Mouse (Mus musculus) adrenal gland, adult 18-20 months (tissue): Measurements from ENCODE around the gene Adcy4. TPM values are rescaled to one million over a fixed set of nuclear protein-coding genes. Genes with fewer than 3 reads are reported as not detected.

Experiments
- DNase-seq, 2 experiments: peaks; one replicate each; pipeline ENCODE4 v3.0.0; 2021 to 2022; ENCODE audit warnings: low spot score in 2 of 2
- long read RNA-seq, 2 experiments: library from polyadenylated mRNA; stranded (forward); transcript quantifications; one replicate each; pipeline ENCODE4 v2.0.0; 2021
- total RNA-seq, 2 experiments: library from RNA; stranded (reverse); gene quantifications; 1 replicate in 1 of 2; 2 replicates in 1 of 2; pipeline ENCODE4 v1.2.3; 2021

The Adcy4 gene
- 10 to 100 TPM in 1 of 2 experiments, 1 to 10 TPM in 1; 8.3 to 17.1 TPM for total RNA-seq
- long read RNA-seq, experiment 1, partial matches to known transcripts: 2 of 17 reads
- long read RNA-seq, experiment 1, other reads (novel, unspliced or antisense): 11 of 17 reads
- long read RNA-seq, experiment 2, partial matches to known transcripts: 3 of 8 reads
- long read RNA-seq, experiment 2, other reads (novel, unspliced or antisense): 4 of 8 reads

- peak; percentile 5 to 23 for DNase-seq
These were observed at the start of gene Adcy4 for GRCm38 (mm10) chr14:55783958-55784235. Gene Adcy4 (minus strand): TSS chr14:55784095.

GRCm38 (mm10) chr14:55833126-55833525, 49.2 kb upstream of the Adcy4 start:
- no peak for DNase-seq

DNA sequence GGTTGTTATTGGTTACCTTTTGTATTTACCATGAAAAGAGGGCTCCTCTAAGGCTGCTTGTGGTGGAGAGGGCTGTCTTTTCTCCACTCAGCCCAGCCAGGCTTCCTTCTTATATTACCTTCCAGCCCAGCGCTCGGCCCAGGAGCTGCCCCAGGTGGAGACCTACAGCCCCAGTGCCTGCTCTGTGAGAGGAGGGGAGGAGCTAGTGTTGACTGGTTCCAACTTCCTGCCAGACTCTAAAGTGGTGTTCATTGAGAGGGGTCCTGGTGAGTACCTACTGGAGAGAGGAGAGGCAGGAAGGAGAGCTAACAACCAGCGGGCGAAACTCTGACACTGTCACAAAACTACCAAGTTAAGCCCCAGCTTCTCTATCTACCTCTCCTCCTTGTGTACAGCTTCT, 46.4 kb upstream of the Adcy4 start:
- peak in 1 of 2 experiments; percentile 11 for DNase-seq

DNA sequence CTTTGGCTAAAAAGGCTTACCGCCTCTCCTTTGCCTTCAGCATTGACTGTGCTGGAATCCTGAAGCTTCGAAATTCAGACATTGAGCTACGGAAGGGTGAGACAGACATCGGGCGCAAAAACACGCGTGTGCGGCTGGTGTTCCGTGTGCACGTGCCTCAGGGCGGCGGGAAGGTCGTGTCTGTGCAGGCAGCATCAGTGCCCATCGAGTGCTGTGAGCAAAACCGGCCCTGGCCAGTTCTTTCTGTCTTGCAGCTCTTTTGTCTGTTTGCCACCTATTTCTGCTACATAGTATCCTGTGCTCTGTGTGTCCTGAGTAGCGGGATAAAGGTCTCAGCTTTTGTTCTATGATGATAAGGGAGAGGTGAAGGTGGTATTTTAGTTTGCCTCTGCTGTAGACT, 46.0 kb upstream of the Adcy4 start:
- peak in 1 of 2 experiments; percentile 16 for DNase-seq

GRCm38 (mm10) chr14:55828716-55829263, 44.9 kb upstream of the Adcy4 start:
- DNase-seq: peak in 1 of 2 experiments; percentile 16

GRCm38 (mm10) chr14:55826551-55827340, 42.9 kb upstream of the Adcy4 start:
- peak; percentile 3 to 23 for DNase-seq

GRCm38 (mm10) chr14:55826142-55826541, 42.2 kb upstream of the Adcy4 start:
- peak in 1 of 2 experiments; percentile 2 for DNase-seq

- DNase-seq: peak; percentile 12 to 25
These were observed 41.5 kb upstream of the Adcy4 start for GRCm38 (mm10) chr14:55825216-55826051.

DNA sequence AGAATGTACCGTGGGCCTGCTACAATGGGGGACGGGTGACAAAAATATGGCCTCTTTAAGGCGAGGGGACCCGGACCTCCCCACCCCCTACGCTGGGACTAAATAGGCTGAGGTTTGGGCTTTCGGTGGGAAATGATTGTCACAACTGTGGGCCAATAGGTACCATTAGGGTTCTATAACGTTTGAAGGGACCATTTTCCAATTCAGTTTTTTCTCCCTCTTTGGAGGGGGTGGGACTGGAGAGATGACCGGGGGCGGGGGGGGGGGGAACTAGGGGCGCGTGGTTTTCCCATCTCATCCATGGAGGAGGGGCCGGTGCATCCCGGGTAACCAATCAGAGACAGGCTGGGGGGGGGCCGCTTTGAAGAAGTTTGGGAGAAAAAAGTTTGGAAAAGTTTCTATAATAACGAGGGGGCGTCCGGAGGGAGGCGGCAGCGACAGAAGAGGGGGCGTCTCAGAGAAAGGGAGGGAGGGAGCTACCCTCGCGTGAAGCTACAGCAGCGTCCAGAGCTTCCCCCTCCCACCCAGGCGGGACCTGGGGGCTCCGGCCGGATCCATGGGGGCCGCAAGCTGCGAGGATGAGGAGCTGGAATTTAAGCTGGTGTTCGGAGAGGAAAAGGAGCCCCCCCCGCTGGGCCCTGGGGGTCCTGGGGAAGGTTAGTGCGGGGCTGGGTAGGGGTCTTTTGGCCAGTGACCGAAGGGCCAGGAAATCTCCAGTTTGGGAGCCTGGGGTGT, 40.8 kb upstream of the Adcy4 start:
- DNase-seq: peak; percentile 11 to 23

- DNase-seq: peak; percentile 25 to 33
These were observed 40.1 kb upstream of the Adcy4 start for GRCm38 (mm10) chr14:55824001-55824480.

GRCm38 (mm10) chr14:55822991-55823762, 39.3 kb upstream of the Adcy4 start, which contains the start of gene Nfatc4:
Gene Nfatc4 (plus strand): TSS chr14:55823144.
- DNase-seq: peak; percentile 61 to 71

- peak; percentile 65 to 75 for DNase-seq
These were observed 38.6 kb upstream of the Adcy4 start for GRCm38 (mm10) chr14:55822435-55822990.

GRCm38 (mm10) chr14:55820576-55820975, 36.7 kb upstream of the Adcy4 start:
- peak; percentile 1 to 14 for DNase-seq

- DNase-seq: peak; percentile 0 to 10
These were observed 36.0 kb upstream of the Adcy4 start for GRCm38 (mm10) chr14:55819845-55820405.

GRCm38 (mm10) chr14:55815310-55815751, 31.4 kb upstream of the Adcy4 start:
- peak; percentile 59 to 67 for DNase-seq

GRCm38 (mm10) chr14:55814885-55815284, 31.0 kb upstream of the Adcy4 start:
- peak; percentile 43 to 58 for DNase-seq

- DNase-seq: no peak
These were observed 11.7 kb upstream of the Adcy4 start for GRCm38 (mm10) chr14:55795380-55796163.

DNA sequence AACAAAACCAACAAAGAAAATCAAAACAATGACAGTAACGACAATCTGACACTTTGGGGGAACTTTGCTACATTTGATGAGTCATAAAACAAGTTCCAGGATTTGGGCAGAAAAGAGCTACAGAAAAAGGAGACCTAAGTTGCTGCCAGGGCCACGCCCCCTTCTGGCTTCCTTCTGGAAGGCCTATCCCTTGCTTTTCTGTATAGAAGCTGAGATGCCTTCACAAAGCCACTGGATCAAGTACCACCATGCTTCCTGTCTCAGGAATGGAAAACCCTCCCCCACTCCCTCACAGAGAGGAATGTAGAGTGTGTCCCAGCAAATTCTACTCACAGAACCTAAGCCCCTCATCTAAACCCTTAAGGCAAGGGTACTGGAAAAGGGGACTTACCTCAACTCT, 10.1 kb upstream of the Adcy4 start:
- DNase-seq: no peak
